Mouse (Mus musculus) thymus, adult 2 months (tissue): ENCODE results near the gene Cacnb4.

Experiments
- CTCF ChIP-seq: fragments of 200-500 bp; IDR thresholded peaks from 2 replicates; pipeline ENCODE4 v1.5.1; 2012; ENCODE audit warnings: mild to moderate bottlenecking, control low read depth, low read length, moderate library complexity, borderline replicate concordance; ENCODE audit not compliant: control insufficient read depth, poor library complexity, insufficient read depth; ENCODE audit errors: extremely low read depth
- POLR2A ChIP-seq: fragments of 200-500 bp; IDR thresholded peaks from 2 replicates; pipeline ENCODE4 v1.6.1; 2012; ENCODE audit warnings: mild to moderate bottlenecking, low read length, control low read depth, moderate library complexity; ENCODE audit not compliant: control insufficient read depth, poor library complexity, insufficient read depth; ENCODE audit errors: extremely low read depth

- no peak for TF ChIP-seq POLR2A
- TF ChIP-seq CTCF, result no peak
These were observed 157.9 kb downstream of the Cacnb4 start for GRCm38 (mm10) chr2:52518740-52519139.
